Mouse (Mus musculus): ENCODE measurements at regions not wholly inside any gene's neighbourhood (a gene's known extent, or its start where the extent isn't known, plus 50 kb on each side); places are given as distances from the start of the nearest gene placed in this dataset.
"Not testable (repeated sequence)": the region's sequence is repeated elsewhere in the genome, so short reads cannot be mapped to it uniquely, and the experiment has no call there.

DNA sequence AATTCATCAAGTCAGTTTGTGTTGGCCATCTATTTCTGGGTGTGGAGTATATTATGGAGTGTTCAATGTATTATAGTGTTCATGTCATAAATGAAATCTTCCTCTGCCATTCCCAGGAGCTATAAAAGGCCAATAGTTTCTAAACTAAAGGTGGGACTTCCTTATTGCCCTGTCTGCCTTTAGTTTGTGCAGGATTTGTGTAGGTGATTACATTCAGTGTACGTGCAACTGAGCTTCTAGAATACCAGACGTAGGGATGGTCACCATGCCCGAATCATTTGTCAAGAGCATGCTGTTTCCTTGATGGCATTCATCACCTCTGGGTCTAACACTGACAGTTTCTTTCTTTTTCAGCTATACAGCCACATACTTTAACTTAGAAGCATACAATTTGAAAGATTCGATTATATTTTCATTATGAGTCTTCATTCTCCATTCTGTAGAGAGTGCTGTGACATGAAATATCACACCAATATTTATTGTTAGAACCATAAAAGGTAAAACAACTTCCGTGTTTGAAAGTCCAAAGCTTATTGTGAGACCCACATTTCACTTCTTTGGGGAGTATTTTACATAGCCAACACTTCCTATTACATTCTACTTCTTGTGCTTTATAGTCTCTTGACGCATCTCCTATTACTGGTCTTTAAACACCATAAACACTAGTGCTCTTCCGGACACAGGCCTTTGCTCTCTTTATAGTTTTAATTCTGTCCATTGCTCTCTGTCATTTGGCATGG lies 494.1 kb upstream of the Klf6 start:
- no peak for DNase-seq (ENCODE audit: low read depth, low spot score)

- peak; percentile 31 for DNase-seq (ENCODE audit: low read depth, low spot score)
These were observed 491.3 kb upstream of the Klf6 start for GRCm38 (mm10) chr13:5370007-5370406.

DNA sequence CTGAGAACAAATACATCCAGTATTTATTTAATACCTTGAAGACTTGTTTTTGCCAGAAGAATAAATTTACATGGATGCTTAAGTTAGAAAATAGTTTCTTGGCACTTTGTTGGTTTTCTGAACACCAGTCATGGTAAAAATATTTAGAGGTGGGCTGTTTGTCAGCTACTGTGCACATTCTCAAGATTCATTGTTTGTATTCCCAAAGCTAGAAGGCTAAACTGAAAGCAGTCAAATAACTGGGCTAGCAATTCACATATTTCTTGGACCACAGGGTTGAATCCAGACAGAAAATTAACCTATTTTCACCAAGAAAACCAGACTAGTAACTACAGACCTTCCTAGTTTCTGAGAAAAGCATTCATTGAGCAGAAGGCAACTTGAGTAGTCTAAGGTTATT lies 488.1 kb upstream of the Klf6 start:
- no peak for DNase-seq (ENCODE audit: low read depth, low spot score)

DNA sequence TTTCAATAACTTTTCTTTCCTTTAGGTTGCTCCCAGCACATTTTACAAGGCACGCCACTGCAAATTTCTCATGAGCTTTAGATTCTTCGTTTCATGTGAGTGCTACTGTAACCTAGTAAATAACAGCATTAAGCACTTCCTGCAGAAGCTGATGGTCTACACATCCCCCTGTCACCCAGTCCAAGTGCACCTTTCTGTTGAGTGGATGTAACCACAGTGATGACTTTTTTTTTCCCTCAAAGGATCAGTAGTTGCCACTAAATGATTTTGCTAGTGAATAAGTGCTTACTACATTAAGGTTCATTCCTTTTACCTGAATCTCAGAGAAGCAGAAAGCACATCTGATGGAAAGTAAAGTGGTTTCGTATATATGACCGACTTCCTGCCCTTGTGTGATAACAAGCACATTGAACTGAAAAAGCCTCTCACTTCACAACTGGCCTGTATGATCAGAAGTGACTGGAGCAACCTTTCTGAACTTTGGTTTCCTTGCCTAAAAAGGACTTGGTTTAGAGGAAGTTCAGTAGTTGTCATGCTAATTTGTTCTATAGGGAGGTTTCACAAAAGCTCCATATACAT lies 453.0 kb upstream of the Klf6 start:
- DNase-seq (ENCODE audit: low read depth, low spot score): no peak

DNA sequence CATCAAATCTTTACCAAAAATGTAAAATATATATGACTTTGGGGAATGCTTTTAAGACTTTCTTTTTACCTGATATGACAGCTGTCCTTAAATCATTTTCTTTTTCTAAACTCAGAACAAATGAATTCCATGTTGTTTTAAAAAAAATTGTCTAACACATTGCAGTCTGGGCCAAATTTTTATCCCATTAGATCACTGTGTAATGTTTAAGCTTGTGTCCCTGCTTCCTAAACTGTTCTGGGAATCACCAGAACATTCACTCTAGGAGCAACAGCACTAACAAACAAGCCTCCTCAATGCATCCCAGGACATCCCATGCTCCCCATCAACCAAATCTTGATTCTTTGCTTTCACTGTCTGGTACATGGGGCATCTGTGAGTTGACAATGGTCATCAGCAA lies 449.2 kb upstream of the Klf6 start:
- DNase-seq (ENCODE audit: low read depth, low spot score): no peak

DNA sequence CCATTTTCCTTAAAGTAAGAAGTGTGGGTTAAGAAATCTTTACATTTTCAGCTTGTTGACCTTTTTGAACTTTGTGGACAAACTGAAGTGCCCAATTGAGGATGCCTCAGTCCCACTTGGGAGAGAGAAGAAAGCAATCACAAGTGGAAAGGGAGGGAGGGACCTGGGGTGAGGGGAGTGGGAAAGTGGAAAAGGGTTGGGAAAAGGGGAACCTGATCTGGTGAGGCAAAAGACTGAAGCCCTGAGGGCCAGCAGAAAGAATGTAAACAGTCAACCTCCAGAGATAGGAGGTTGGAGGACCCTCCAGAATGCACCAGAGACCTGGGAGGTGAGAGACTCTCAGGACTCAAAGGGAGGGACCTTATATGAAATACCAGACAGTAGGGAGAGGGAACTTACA lies 448.3 kb upstream of the Klf6 start:
- DNase-seq (ENCODE audit: low read depth, low spot score): not testable (repeated sequence)

DNA sequence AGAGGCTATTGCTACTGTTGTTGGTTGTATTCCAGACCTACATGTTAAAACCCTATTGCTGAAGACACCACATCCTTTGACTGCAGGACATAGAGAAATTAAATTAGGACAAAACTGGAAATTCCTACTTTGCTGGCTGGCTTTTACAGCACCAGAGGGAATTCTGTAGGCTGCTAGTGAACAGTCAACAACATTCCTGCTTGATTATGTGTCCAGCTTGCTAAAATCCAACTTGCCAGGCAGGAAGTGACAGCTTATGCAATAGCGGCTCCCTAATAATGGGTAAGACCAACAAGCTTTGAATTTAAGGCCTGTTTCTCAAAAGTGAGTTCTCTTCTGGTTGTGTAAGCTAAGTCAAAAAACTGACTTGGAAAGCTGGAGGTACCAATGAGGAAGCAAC lies 437.2 kb upstream of the Klf6 start:
- peak; percentile 1 for DNase-seq (ENCODE audit: low read depth, low spot score)

- DNase-seq (ENCODE audit: low read depth, low spot score): peak; percentile 6
These were observed 435.6 kb upstream of the Klf6 start for GRCm38 (mm10) chr13:5425491-5426232.

DNA sequence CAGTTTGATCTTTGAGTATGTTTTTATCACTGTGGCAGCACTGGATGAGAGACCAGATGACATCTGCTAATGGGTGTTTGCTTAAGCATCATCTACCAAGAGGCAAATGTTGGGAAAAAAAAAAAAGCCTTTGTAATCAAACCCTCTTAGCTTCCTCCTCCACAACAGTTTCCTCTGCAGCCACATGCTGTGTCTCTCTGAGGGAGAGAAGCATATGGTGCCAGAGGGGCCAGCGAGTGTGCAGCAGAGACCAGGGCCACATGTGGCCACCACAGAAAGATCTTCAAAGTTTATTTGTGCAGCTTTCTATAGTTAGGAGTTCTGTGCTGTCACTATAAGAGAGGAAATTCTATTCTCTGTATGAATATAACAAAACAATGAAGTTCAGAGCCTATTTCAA lies 427.6 kb upstream of the Klf6 start:
- DNase-seq (ENCODE audit: low read depth, low spot score): peak; percentile 57

- no peak for DNase-seq (ENCODE audit: low read depth, low spot score)
These were observed 426.2 kb upstream of the Klf6 start for GRCm38 (mm10) chr13:5435131-5435530.

- peak; percentile 5 for DNase-seq (ENCODE audit: low read depth, low spot score)
These were observed 425.1 kb upstream of the Klf6 start for GRCm38 (mm10) chr13:5436191-5436590.

DNA sequence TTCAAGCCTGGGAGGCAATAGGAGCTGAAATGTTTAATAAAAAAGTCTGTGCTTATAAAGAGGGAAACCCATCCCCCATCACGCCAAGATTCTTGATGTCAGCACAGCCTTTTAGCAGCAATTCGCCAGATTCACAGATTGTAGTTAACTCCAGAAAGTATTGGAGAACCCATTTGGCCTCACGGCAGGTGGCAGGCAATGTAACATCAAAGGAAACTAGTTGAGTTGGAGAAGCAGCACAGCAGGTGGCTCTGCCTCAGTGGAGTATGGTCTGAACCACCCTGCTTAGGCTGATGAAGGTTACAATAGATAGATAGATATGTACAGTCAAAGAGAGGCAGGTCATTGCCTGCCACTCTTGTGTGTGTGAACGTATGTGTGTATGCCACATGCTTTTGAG lies 420.8 kb upstream of the Klf6 start:
- no peak for DNase-seq (ENCODE audit: low read depth, low spot score)

DNA sequence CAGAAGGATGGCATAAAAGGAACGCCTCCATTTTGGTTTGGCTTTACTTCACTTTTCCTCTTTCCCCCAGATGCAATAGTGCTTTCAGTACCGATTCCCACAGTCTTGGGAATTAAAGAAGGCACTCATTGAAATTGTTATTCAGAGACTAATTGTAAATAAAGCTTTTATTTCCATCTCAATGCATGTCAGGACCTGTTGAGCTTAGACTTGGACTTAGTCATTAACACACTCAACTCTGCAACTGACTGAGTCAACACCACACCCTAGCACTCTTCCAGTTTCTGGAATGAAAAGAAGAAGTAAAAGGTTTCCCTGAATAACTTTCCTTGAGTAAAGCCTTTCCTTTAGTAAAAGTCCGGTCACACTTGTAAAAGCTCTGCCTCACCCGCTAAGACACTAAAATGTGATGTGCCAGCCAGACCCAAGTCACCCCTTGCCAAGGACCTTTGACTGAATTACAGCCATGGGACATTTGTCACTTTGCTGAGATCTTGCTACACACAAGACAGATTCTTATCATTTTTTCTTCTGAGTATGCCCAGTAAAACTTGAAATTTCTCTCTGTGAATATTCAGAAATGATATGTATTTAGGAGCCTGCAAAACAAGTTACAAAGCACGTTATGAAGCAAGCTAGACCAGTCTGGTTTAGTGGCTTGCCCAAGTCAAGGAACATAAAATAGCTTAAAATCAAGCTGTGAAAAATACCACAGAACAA lies 416.4 kb upstream of the Klf6 start:
- DNase-seq (ENCODE audit: low read depth, low spot score): no peak

DNA sequence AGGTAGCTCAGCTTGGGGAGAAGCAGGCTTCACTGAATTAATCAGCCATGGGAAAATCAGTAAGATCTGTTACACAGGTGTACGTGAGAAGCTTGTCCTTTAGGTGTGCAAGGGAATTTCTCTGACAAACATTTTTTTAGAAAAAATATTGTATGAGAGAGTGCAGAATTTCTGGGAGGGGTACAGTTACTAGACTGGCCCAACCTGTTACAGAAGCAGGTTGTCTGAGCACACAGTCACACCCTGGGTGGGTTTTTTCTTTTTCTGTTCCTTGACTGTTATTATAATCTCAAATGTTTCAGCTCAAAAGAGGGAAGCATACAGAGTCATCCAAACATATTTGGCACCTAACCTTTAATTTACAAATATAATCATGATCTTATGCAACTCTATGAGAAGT lies 412.7 kb upstream of the Klf6 start:
- DNase-seq (ENCODE audit: low read depth, low spot score): no peak

DNA sequence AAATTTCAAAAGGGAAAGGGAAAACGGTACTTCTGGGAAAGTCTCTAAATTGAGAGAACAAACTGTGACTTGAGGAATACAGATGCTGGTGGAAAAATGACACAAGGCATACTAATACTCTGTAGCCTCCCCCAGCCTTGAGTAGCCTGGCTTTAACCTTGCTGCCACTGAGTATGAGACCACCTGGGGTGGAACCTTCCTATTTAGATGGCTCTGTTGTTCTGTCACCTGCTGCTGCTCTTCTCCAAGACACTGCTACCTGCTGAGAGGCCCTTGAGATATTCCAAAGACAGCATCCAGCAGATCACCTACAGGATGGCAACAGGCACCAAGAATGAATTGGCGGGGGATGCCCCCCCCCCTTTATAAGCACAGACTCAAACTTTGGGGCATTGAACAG lies 380.5 kb upstream of the Klf6 start:
- DNase-seq (ENCODE audit: low read depth, low spot score): no peak

DNA sequence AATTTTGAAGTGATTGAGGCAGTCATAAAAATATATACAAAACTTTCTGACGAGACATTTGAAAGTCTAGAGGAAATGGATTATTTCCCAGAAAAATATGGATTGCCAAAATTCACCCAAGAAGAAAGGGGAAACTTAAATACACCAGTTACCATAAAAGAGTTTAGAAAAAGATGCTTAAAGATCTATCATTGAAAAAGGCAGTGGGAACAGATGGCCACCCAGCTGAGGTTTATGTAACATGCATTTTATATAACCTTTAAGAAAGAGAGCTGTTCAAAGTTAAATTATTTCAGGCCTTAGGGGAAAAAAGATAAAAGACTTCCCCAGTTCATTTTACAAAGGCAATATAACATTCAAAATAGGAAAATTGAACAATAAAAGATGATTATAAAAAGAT lies 369.0 kb upstream of the Klf6 start:
- peak; percentile 87 for DNase-seq (ENCODE audit: low read depth, low spot score)

GRCm38 (mm10) chr13:5497535-5497934 lies 363.7 kb upstream of the Klf6 start:
- peak; percentile 26 for DNase-seq (ENCODE audit: low read depth, low spot score)

- DNase-seq (ENCODE audit: low read depth, low spot score): no peak
These were observed 349.5 kb upstream of the Klf6 start for GRCm38 (mm10) chr13:5511784-5512183.

DNA sequence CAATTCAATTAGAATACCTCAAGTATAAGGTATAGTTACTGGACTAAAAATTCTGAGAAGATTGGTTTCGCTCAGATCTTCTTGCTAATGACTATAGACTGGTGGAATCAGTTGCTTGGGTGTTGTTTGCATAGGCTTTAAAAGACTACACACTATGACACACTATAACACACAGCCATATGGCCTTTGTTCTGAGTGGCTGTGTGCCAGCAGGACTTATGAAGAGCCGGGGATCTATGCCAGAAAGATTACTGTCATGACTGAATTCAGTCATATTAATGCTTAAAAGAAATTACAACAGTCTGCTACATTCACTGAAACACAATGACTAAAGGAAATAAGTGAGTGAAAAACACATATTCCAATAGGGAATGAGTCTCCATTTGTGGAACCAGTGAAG lies 345.7 kb upstream of the Klf6 start:
- peak; percentile 57 for DNase-seq (ENCODE audit: low read depth, low spot score)

- DNase-seq (ENCODE audit: low read depth, low spot score): no peak
These were observed 345.2 kb upstream of the Klf6 start for GRCm38 (mm10) chr13:5516088-5516487.

DNA sequence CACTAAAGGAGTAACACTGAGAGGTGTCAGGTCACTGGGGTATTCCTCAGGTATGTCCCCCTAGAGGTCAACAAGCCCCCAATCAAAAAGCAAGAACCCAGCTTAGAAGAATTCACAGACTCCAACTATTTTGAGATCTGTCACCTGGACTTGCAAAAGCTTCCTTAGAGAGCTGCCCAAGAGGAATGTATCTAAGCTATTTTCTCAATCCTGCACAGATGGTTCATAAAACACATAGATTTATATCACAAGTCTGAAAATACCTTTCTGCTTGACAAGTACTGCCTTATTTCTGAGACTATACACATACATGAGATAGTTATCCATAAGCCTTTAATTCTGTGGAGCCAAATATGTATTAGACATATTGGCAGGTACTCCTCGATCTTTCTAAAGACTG lies 342.1 kb upstream of the Klf6 start:
- DNase-seq (ENCODE audit: low read depth, low spot score): peak; percentile 56

DNA sequence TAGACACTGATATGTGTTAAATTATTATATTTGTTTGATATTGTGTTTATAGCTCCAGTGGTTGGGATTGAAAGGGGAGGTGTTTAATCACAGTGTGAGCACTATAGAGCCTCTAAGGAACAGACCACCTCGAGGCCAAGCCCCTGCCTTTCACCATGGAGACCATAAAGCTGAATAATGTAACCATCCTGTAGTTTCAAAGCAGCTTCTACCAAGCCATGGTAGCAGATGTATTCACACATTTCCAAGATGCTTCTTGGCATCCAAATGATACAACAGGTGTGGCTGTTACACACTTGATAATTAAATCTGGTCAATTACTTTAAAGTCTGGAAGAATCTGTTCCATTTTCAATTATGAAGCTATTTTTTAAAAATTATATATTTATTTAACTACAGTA lies 341.7 kb upstream of the Klf6 start:
- peak; percentile 38 for DNase-seq (ENCODE audit: low read depth, low spot score)
